In genomic region chr12:118186120-118186880, GRCm38 (mm10) we compare ENCODE assay signal across 12 mouse cellular contexts. TPM values are rescaled to one million over a fixed set of nuclear protein-coding genes. Genes with fewer than 3 reads are reported as not detected.
DNase-seq lines count a peak whose midpoint lies in the region; ATAC-seq and TF ChIP-seq lines count a peak whose summit lies in the region.
"Had no signal": no experiment of that assay in that cellular context is flagged by ENCODE, and none has a peak within 500 bp of the region (broad histone marks: within the 10 kb centered on the region; RNA-seq: fewer than 3 reads in every experiment).

No protein-coding gene starts in this region.

- peak; percentile 61 for ATAC-seq in lung, postnatal 0 days
- ATAC-seq in intestine, embryonic 14.5 days (replicated peaks; ENCODE audit: low FRiP score, low TSS enrichment, low read depth), result peak; percentile 65
- peak; percentile 57 for ATAC-seq in liver, embryonic 11.5 days (replicated peaks; ENCODE audit: low FRiP score)

- H3K36me3 ChIP-seq in lung, postnatal 0 days (ENCODE audit: insufficient read depth, low read length), result no peaks in the 10 kb centered on the region
- no peaks in the 10 kb centered on the region for H3K36me3 ChIP-seq in intestine, embryonic 14.5 days (ENCODE audit: control insufficient read depth, insufficient read depth, low read length)
- no peaks in the 10 kb centered on the region for H3K36me3 ChIP-seq in liver, embryonic 11.5 days (ENCODE audit: control insufficient read depth, insufficient read depth, low read length)
- H3K36me3 ChIP-seq: midbrain, embryonic 12.5 days had no signal

- no peaks in the 10 kb centered on the region for H3K27me3 ChIP-seq in lung, postnatal 0 days (replicated peaks; ENCODE audit: insufficient read depth, low read length)
- peaks cover 4% of the 10 kb centered on the region for H3K27me3 ChIP-seq in intestine, embryonic 14.5 days (replicated peaks; ENCODE audit: control insufficient read depth, insufficient read depth, low read length)
- no peaks in the 10 kb centered on the region for H3K27me3 ChIP-seq in liver, embryonic 11.5 days (replicated peaks; ENCODE audit: control insufficient read depth, insufficient read depth, low read length)

- TF ChIP-seq EP300 in lung, postnatal 0 days (IDR thresholded peaks at IDR 0.05), result 0 out of 2 replicates have a peak, but pooled peaks have one; percentile 21

- 0 out of 2 replicates have a peak overlapping the region, but pooled peaks have one; percentile 1 for H3K4me2 ChIP-seq in lung, postnatal 0 days (replicated peaks; ENCODE audit: low read depth, low read length)
- H3K4me2 ChIP-seq in intestine, embryonic 14.5 days (ENCODE audit: low read length), result peak overlapping the region; percentile 26
- H3K4me2 ChIP-seq in liver, embryonic 11.5 days, result no peak overlapping the region
- H3K4me2 ChIP-seq: midbrain, embryonic 12.5 days had no signal

- H3K27ac ChIP-seq in lung, postnatal 0 days (ENCODE audit: low read length), result no peak overlapping the region
- peak overlapping the region; percentile 51; the same call in 1 of the 2 replicates for H3K27ac ChIP-seq in intestine, embryonic 14.5 days (ENCODE audit: low read depth)
- H3K27ac ChIP-seq in liver, embryonic 11.5 days (ENCODE audit: low read depth, low read length), result no peak overlapping the region
- H3K27ac ChIP-seq: gastrocnemius, adult 2 months; midbrain, embryonic 12.5 days had no signal

- H3K9me3 ChIP-seq in lung, postnatal 0 days (ENCODE audit: low read length), result no peaks in the 10 kb centered on the region
- H3K9me3 ChIP-seq in intestine, embryonic 14.5 days (ENCODE audit: control insufficient read depth, low read length), result no peaks in the 10 kb centered on the region
- no peaks in the 10 kb centered on the region for H3K9me3 ChIP-seq in liver, embryonic 11.5 days (ENCODE audit: control insufficient read depth, low read length)
- H3K9me3 ChIP-seq: midbrain, embryonic 12.5 days had no signal

- WGBS in lung, postnatal 0 days, result 18% methylated on average over 4 of the region's 4 CpGs
- 7% methylated on average over 4 of the region's 4 CpGs for WGBS in intestine, embryonic 14.5 days
- WGBS in liver, embryonic 11.5 days, result 46% methylated on average over 4 of the region's 4 CpGs

- H3K4me3 ChIP-seq in lung, postnatal 0 days (ENCODE audit: low read depth, low read length), result no peak overlapping the region
- no peak overlapping the region for H3K4me3 ChIP-seq in intestine, embryonic 14.5 days (ENCODE audit: low read depth, low read length)
- no peak overlapping the region for H3K4me3 ChIP-seq in liver, embryonic 11.5 days (ENCODE audit: low read depth, low read length)
- H3K4me3 ChIP-seq: erythroblast, embryonic 14.5 days; gastrocnemius, adult 2 months; midbrain, embryonic 12.5 days had no signal

- H3K4me1 ChIP-seq in lung, postnatal 0 days (ENCODE audit: insufficient read depth, low read depth, low read length), result peaks cover 10% of the 10 kb centered on the region; the same call in 1 of the 2 replicates
- peaks cover 19% of the 10 kb centered on the region for H3K4me1 ChIP-seq in intestine, embryonic 14.5 days (replicated peaks; ENCODE audit: control insufficient read depth, insufficient read depth, low read length)
- no peaks in the 10 kb centered on the region; the same call in 1 of the 2 replicates for H3K4me1 ChIP-seq in liver, embryonic 11.5 days (replicated peaks; ENCODE audit: control insufficient read depth, insufficient read depth, low read length)

- peak; percentile 62 for DNase-seq in lung, postnatal 0 days (ENCODE audit: low spot score)
- no peak for DNase-seq in lung, postnatal 25 days (ENCODE audit: low spot score)
- no peak for DNase-seq in intestine, embryonic 14.5 days (ENCODE audit: low spot score)
- no peak for DNase-seq in liver, embryonic 11.5 days (ENCODE audit: low spot score)
- peak; percentile 80 for DNase-seq in yolk sac, embryonic 10.5 days (ENCODE audit: low spot score)
- no peak for DNase-seq in gastrocnemius, postnatal 4 days (ENCODE audit: low spot score in 2 of 2)
- DNase-seq in right cerebral cortex, postnatal 25 days, result no peak
- DNase-seq: gastrocnemius, adult 2 months; right cerebral cortex, adult 18-20 months had no signal

- H3K9ac ChIP-seq in lung, postnatal 0 days (replicated peaks; ENCODE audit: low read depth), result no peak overlapping the region
- no peak overlapping the region for H3K9ac ChIP-seq in intestine, embryonic 14.5 days (ENCODE audit: low read length)
- no peak overlapping the region for H3K9ac ChIP-seq in liver, embryonic 11.5 days (ENCODE audit: low read depth, low read length)
- H3K9ac ChIP-seq: midbrain, embryonic 12.5 days had no signal

- no peak for TF ChIP-seq CTCF in lung, postnatal 0 days (IDR thresholded peaks at IDR 0.05)

RNA-seq across cellular contexts. Expression of gene Dnah11, which starts 12.5 kb away (rescaled TPM):
- polyA plus RNA-seq in lung, postnatal 0 days (2015; fragmentation: Nextera tagmentation; extraction: Ambion mirVana), result 0.51 and 1.3 TPM in 2 replicates
- polyA plus RNA-seq in intestine, embryonic 14.5 days (2014; fragmentation: Nextera tagmentation; extraction: Ambion mirVana), result 0.32 and 0.60 TPM in 2 replicates
- 0.10 and 0.22 TPM in 2 replicates for polyA plus RNA-seq in liver, embryonic 11.5 days (2014; fragmentation: Nextera tagmentation; extraction: Ambion mirVana)
- under 1 TPM; 0.03 to 0.29 TPM for total RNA-seq in gastrocnemius, postnatal 4 days (2021)
- total RNA-seq: gastrocnemius, adult 2 months had no signal
- polyA plus RNA-seq: erythroblast, embryonic 14.5 days; heart, embryonic 14.5 days had no signal

Comparison
In these comparisons a context has a peak if more than half of its experiments do, and no peak if none do; other contexts are left out.
1. DNase-seq: peak in lung, postnatal 0 days (single experiment) and yolk sac, embryonic 10.5 days (single experiment); none in lung, postnatal 25 days (single experiment), intestine, embryonic 14.5 days (single experiment), liver, embryonic 11.5 days (single experiment), gastrocnemius, postnatal 4 days (0 of 2) and right cerebral cortex, postnatal 25 days (single experiment).
2. Peak in every context shown above with its lines, with median percentiles within 50 percentile points of each other: ATAC-seq.